Mouse (Mus musculus): ENCODE measurements around the gene Rita1. TPM values are rescaled to one million over a fixed set of nuclear protein-coding genes. Genes with fewer than 3 reads are reported as not detected.
A peak's percentile ranks its signal among the peaks of the same experiment; 100 is the strongest.

Gene Rita1
- total and polyA plus RNA-seq, 2 experiments from 2014 or later: 24.1 to 28.6 TPM

- H3K4me1 ChIP-seq (ENCODE audit: insufficient read depth): no peaks in the 10 kb centered on the region
- no peak overlapping the region for H3K9ac ChIP-seq
- no peak for TF ChIP-seq CTCF (IDR thresholded peaks at IDR 0.05; ENCODE audit: low read depth)
- DNase-seq (no peak), ATAC-seq (no peak)
- H3K36me3 ChIP-seq (ENCODE audit: insufficient read depth): peaks cover 40% of the 10 kb centered on the region
- 44% methylated on average over 7 of the region's 7 CpGs for WGBS
- no peaks in the 10 kb centered on the region for H3K9me3 ChIP-seq (ENCODE audit: low read length)
- no peak overlapping the region for H3K4me3 ChIP-seq (ENCODE audit: low read depth, low read length)
- H3K27ac ChIP-seq (ENCODE audit: low read depth, low read length): no peak overlapping the region
- H3K4me2 ChIP-seq (ENCODE audit: low read depth): no peak overlapping the region
- H3K27me3 ChIP-seq (ENCODE audit: insufficient read depth, low read length): no peaks in the 10 kb centered on the region
These were observed 16.2 kb upstream of the Rita1 start for GRCm38 (mm10) chr5:120628624-120629023.

GRCm38 (mm10) chr5:120627515-120628300, 15.3 kb upstream of the Rita1 start:
- ATAC-seq (no peak), DNase-seq (no peak)
- H3K36me3 ChIP-seq (ENCODE audit: insufficient read depth): peaks cover 43% of the 10 kb centered on the region
- H3K4me2 ChIP-seq (ENCODE audit: low read depth): no peak overlapping the region
- no peak for TF ChIP-seq CTCF (IDR thresholded peaks at IDR 0.05; ENCODE audit: low read depth)
- no peak overlapping the region for H3K27ac ChIP-seq (ENCODE audit: low read depth, low read length)
- H3K9ac ChIP-seq: no peak overlapping the region
- no peaks in the 10 kb centered on the region for H3K4me1 ChIP-seq (ENCODE audit: insufficient read depth)
- 84% methylated on average over 15 of the region's 15 CpGs for WGBS
- no peaks in the 10 kb centered on the region for H3K27me3 ChIP-seq (ENCODE audit: insufficient read depth, low read length)
- no peaks in the 10 kb centered on the region for H3K9me3 ChIP-seq (ENCODE audit: low read length)
- no peak overlapping the region for H3K4me3 ChIP-seq (ENCODE audit: low read depth, low read length)

DNA sequence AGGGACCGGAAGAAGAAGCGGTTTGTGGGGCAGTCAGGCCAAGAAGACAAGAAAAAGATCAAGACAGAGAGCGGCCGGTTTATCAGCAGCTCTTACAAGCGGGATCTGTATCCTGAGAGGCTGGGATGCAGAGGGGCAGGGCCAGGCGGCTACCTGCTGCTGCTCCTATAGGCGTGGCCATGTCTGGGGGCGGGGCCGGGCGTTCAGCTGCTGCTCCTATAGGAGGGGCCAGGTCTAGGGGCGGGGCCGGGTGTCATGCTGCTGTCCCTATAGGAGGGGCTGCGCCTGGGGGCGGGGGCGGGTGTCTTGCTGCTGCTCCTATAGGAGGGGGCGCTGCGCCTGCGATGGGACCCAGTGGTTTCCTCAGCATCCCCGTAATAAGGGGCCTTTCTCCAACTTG, 14.0 kb upstream of the Rita1 start:
- H3K27ac ChIP-seq (ENCODE audit: low read depth, low read length): no peak overlapping the region
- peak; percentile 37; the same call in 1 of the 2 replicates for ATAC-seq
- DNase-seq: no peak
- no peaks in the 10 kb centered on the region for H3K9me3 ChIP-seq (ENCODE audit: low read length)
- TF ChIP-seq CTCF (IDR thresholded peaks at IDR 0.05; ENCODE audit: low read depth): no peak
- H3K36me3 ChIP-seq (ENCODE audit: insufficient read depth): peaks cover 53% of the 10 kb centered on the region
- no peaks in the 10 kb centered on the region for H3K4me1 ChIP-seq (ENCODE audit: insufficient read depth)
- H3K4me3 ChIP-seq (ENCODE audit: low read depth, low read length): no peak overlapping the region
- no peaks in the 10 kb centered on the region for H3K27me3 ChIP-seq (ENCODE audit: insufficient read depth, low read length)
- H3K4me2 ChIP-seq (ENCODE audit: low read depth): no peak overlapping the region
- 24% methylated on average over 19 of the region's 19 CpGs for WGBS
- no peak overlapping the region for H3K9ac ChIP-seq

DNA sequence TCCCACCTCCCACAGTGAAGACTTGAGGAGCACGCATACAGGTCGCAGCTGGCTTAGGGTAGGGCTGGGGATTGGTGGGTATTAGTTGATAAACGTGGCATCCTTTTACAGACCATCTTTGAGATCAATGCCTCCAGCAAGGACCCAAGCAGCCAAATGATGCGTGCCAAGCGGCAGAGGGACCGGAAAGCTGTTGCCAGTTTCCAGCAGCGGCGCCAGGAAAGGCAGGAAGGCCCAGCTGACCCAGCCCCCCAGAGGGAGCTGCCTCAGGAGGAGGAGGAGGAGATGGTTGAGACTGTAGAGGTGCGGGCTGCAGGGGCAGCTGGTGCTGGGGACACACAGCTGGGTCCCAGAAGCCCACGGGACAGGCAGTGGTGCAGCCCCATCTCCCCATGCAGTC, 12.0 kb upstream of the Rita1 start:
- Histone ChIP-seq H3K27me3 (ENCODE audit: insufficient read depth, low read length) (no peaks in the 10 kb centered on the region), H3K9ac (no peak overlapping the region), H3K4me1 (ENCODE audit: insufficient read depth) (no peaks in the 10 kb centered on the region), H3K4me2 (ENCODE audit: low read depth) (no peak overlapping the region), H3K4me3 (ENCODE audit: low read depth, low read length) (no peak overlapping the region), H3K27ac (ENCODE audit: low read depth, low read length) (no peak overlapping the region), H3K9me3 (ENCODE audit: low read length) (no peaks in the 10 kb centered on the region), H3K36me3 (ENCODE audit: insufficient read depth) (peaks cover 72% of the 10 kb centered on the region)
- no peak for TF ChIP-seq CTCF (IDR thresholded peaks at IDR 0.05; ENCODE audit: low read depth)
- 84% methylated on average over 10 of the region's 10 CpGs for WGBS
- ATAC-seq (no peak), DNase-seq (no peak)

- Histone ChIP-seq H3K9ac (no peak overlapping the region), H3K4me3 (ENCODE audit: low read depth, low read length) (no peak overlapping the region), H3K27me3 (ENCODE audit: insufficient read depth, low read length) (no peaks in the 10 kb centered on the region), H3K4me2 (ENCODE audit: low read depth) (no peak overlapping the region), H3K9me3 (ENCODE audit: low read length) (no peaks in the 10 kb centered on the region), H3K27ac (ENCODE audit: low read depth, low read length) (no peak overlapping the region), H3K4me1 (ENCODE audit: insufficient read depth) (no peaks in the 10 kb centered on the region), H3K36me3 (ENCODE audit: insufficient read depth) (peaks cover 83% of the 10 kb centered on the region)
- ATAC-seq: no peak
- no peak for TF ChIP-seq CTCF (IDR thresholded peaks at IDR 0.05; ENCODE audit: low read depth)
- WGBS: 55% methylated on average over 5 of the region's 5 CpGs
- peak; percentile 32 for DNase-seq
These were observed 9.9 kb upstream of the Rita1 start for GRCm38 (mm10) chr5:120622198-120622851.

GRCm38 (mm10) chr5:120621846-120622197, 9.4 kb upstream of the Rita1 start:
- Histone ChIP-seq H3K36me3 (ENCODE audit: insufficient read depth) (peaks cover 78% of the 10 kb centered on the region), H3K27ac (ENCODE audit: low read depth, low read length) (no peak overlapping the region), H3K4me3 (ENCODE audit: low read depth, low read length) (no peak overlapping the region), H3K9ac (no peak overlapping the region), H3K9me3 (ENCODE audit: low read length) (no peaks in the 10 kb centered on the region), H3K27me3 (ENCODE audit: insufficient read depth, low read length) (no peaks in the 10 kb centered on the region), H3K4me2 (ENCODE audit: low read depth) (no peak overlapping the region), H3K4me1 (ENCODE audit: insufficient read depth) (no peaks in the 10 kb centered on the region)
- TF ChIP-seq CTCF (IDR thresholded peaks at IDR 0.05; ENCODE audit: low read depth): no peak
- ATAC-seq (peak; percentile 28; the same call in 1 of the 2 replicates), DNase-seq (peak; percentile 41)
- WGBS: 68% methylated on average over 10 of the region's 10 CpGs

DNA sequence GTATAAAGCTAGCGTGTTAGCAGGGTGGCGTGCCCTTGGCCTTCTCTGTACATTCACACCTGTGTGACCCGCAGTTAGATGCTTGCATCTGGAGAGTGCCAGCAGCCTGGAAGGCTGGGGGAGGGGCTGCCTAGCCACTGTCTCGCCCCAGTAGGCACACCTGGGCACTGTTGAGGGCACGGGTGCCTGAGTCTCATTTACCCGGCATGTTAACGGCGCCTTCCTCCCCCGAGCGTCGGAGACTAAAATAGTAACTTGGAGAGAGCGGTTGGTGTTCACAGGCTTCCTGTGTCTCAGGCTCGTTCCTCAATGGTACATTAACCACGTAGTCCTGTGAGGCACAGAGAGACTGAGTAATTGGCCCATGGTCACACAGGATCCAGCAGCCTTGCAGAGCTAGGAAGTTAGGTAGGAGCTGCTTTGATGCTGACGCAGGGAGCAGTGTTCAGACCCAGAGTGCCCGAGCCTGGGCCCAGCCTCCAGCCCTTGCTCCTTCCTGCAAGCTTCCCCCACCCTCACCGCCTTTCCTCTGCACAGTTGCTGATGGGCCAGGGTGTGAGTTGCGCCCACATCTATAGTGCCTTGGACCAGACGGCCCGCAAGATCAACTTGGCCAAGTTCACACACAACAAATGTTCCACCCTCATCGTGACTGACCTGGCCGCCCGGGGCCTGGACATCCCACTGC, 8.8 kb upstream of the Rita1 start:
- no peak overlapping the region for H3K4me3 ChIP-seq (ENCODE audit: low read depth, low read length)
- no peak for TF ChIP-seq CTCF (IDR thresholded peaks at IDR 0.05; ENCODE audit: low read depth)
- no peak for DNase-seq
- H3K4me2 ChIP-seq (ENCODE audit: low read depth): no peak overlapping the region
- no peak overlapping the region for H3K27ac ChIP-seq (ENCODE audit: low read depth, low read length)
- no peak overlapping the region for H3K9ac ChIP-seq
- no peaks in the 10 kb centered on the region for H3K27me3 ChIP-seq (ENCODE audit: insufficient read depth, low read length)
- 0 out of 2 replicates have a peak, but pooled peaks have one; percentile 7 for ATAC-seq
- no peaks in the 10 kb centered on the region for H3K4me1 ChIP-seq (ENCODE audit: insufficient read depth)
- H3K9me3 ChIP-seq (ENCODE audit: low read length): no peaks in the 10 kb centered on the region
- peaks cover 72% of the 10 kb centered on the region for H3K36me3 ChIP-seq (ENCODE audit: insufficient read depth)
- 84% methylated on average over 23 of the region's 23 CpGs for WGBS

All from forebrain, postnatal 0 days (tissue).